In the genomic region with DNA sequence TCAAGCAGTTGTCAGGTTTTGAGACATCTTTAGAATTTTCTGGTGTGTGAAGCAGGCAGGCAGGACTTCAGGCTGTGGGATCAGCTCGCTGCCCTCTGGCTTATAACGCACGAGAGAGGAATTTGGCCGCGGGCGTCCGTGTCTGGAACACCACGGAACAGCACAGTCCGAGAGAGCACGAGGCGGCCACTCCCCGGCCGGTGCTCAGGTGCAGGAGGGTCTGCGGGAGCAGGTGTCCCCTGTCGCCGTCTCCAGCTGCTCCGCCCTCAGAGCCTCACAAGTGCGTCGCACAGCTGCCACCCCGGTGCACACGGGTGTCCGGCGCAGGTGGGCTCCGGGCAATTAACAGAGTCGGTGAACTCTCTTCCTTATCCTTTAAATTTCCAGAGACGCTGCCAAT, we compare ENCODE assay signal across 8 mouse cellular contexts. TPM values are rescaled to one million over a fixed set of nuclear protein-coding genes. Genes with fewer than 3 reads are reported as not detected.
DNase-seq lines count a peak whose midpoint lies in the region; ATAC-seq and TF ChIP-seq lines count a peak whose summit lies in the region.

No protein-coding gene starts in this region.

- peak overlapping the region; percentile 63 for H3K4me3 ChIP-seq in heart, adult 2 months
- peak overlapping the region; percentile 51 for H3K4me3 ChIP-seq in brown adipose tissue, adult 24 weeks (ENCODE audit: insufficient read depth, low read depth, low read length)
- H3K4me3 ChIP-seq in hindbrain, embryonic 12.5 days, result peak overlapping the region; percentile 64
- H3K4me3 ChIP-seq in midbrain, embryonic 16.5 days (ENCODE audit: low read depth, low read length), result peak overlapping the region; percentile 63

- TF ChIP-seq CTCF in heart, adult 2 months (IDR thresholded peaks at IDR 0.05), result no peak

- H3K27ac ChIP-seq in heart, adult 2 months, result peak overlapping the region; percentile 89
- H3K27ac ChIP-seq in brown adipose tissue, adult 24 weeks (replicated peaks; ENCODE audit: low read depth, low read length), result no peak overlapping the region
- H3K27ac ChIP-seq in hindbrain, embryonic 12.5 days, result no peak overlapping the region
- no peak overlapping the region for H3K27ac ChIP-seq in midbrain, embryonic 16.5 days (ENCODE audit: low read length)

- DNase-seq in heart, adult 2 months, result peak; percentile 34 to 39
- DNase-seq in heart, postnatal 25 days (ENCODE audit: low spot score), result no peak
- DNase-seq in ovary, postnatal 10 days (ENCODE audit: low spot score), result no peak
- no peak for DNase-seq in right cerebral cortex, postnatal 14 days
- no peak for DNase-seq in gastrocnemius, postnatal 25 days

- no peaks in the 10 kb centered on the region for H3K4me1 ChIP-seq in heart, adult 2 months (ENCODE audit: control insufficient read depth, insufficient read depth, low read length)
- H3K4me1 ChIP-seq in brown adipose tissue, adult 24 weeks (ENCODE audit: control insufficient read depth, insufficient read depth, insufficient read length, low read length), result peaks cover 5% of the 10 kb centered on the region; the same call in 1 of the 2 replicates
- peaks cover 18% of the 10 kb centered on the region for H3K4me1 ChIP-seq in hindbrain, embryonic 12.5 days
- H3K4me1 ChIP-seq in midbrain, embryonic 16.5 days (ENCODE audit: control insufficient read depth, insufficient read depth, low read length), result peaks cover 7% of the 10 kb centered on the region; the same call in 1 of the 2 replicates

- no peaks in the 10 kb centered on the region for H3K79me2 ChIP-seq in heart, adult 2 months (replicated peaks; ENCODE audit: control insufficient read depth, insufficient read depth, low read length)

- H3K4me2 ChIP-seq in hindbrain, embryonic 12.5 days (replicated peaks), result peak overlapping the region; percentile 100
- H3K4me2 ChIP-seq in midbrain, embryonic 16.5 days (ENCODE audit: low read length), result peak overlapping the region; percentile 95

- WGBS in heart, adult 2 months, result 1% methylated on average over 26 of the region's 26 CpGs
- under 1% methylated on average over 26 of the region's 26 CpGs for WGBS in hindbrain, embryonic 12.5 days
- 1% methylated on average over 26 of the region's 26 CpGs for WGBS in midbrain, embryonic 16.5 days

- TF ChIP-seq EP300 in heart, adult 2 months (IDR thresholded peaks at IDR 0.05; ENCODE audit: insufficient read depth, low read depth, low read length), result no peak

- 0 out of 2 replicates have a peak, but pooled peaks have one; percentile 3 for TF ChIP-seq POLR2A in heart, adult 2 months (IDR thresholded peaks at IDR 0.05; ENCODE audit: insufficient read depth, low read depth, low read length)

- no peaks in the 10 kb centered on the region for H3K36me3 ChIP-seq in heart, adult 2 months (ENCODE audit: control insufficient read depth, insufficient read depth, low read length)
- H3K36me3 ChIP-seq in hindbrain, embryonic 12.5 days, result no peaks in the 10 kb centered on the region
- H3K36me3 ChIP-seq in midbrain, embryonic 16.5 days (ENCODE audit: control insufficient read depth, insufficient read depth, low read length), result no peaks in the 10 kb centered on the region

- 0 out of 2 replicates have a peak, but pooled peaks have one; percentile 36 for ATAC-seq in hindbrain, embryonic 12.5 days (ENCODE audit: low FRiP score)
- peak; percentile 36; the same call in 1 of the 2 replicates for ATAC-seq in midbrain, embryonic 16.5 days

- no peaks in the 10 kb centered on the region for H3K9me3 ChIP-seq in hindbrain, embryonic 12.5 days (replicated peaks)
- no peaks in the 10 kb centered on the region for H3K9me3 ChIP-seq in midbrain, embryonic 16.5 days (replicated peaks; ENCODE audit: control insufficient read depth, low read length, poor library complexity, severe bottlenecking)

- H3K9ac ChIP-seq in heart, adult 2 months (ENCODE audit: low read depth, low read length), result peak overlapping the region; percentile 93
- peak overlapping the region; percentile 71; the same call in 1 of the 2 replicates for H3K9ac ChIP-seq in hindbrain, embryonic 12.5 days
- no peak overlapping the region; the same call in 1 of the 2 replicates for H3K9ac ChIP-seq in midbrain, embryonic 16.5 days (ENCODE audit: low read depth, low read length)

- no peaks in the 10 kb centered on the region; the same call in 1 of the 2 replicates for H3K27me3 ChIP-seq in heart, adult 2 months (ENCODE audit: control insufficient read depth, insufficient read depth, low read length)
- H3K27me3 ChIP-seq in hindbrain, embryonic 12.5 days, result peaks cover 55% of the 10 kb centered on the region
- H3K27me3 ChIP-seq in midbrain, embryonic 16.5 days (ENCODE audit: control insufficient read depth, insufficient read depth, low read depth, low read length), result peaks cover 38% of the 10 kb centered on the region

- intact Hi-C loops in heart, adult 2 months (cut with DNase I), result loop anchor here (2.0 to 10.0 kb wide), 3 partner anchors 21 to 79 kb away; no protein-coding TSS in a partner anchor
- intact Hi-C loops in heart, postnatal 25 days (cut with DNase I), result no loop called here

RNA-seq across cellular contexts. Expression of a gene that starts 0.9 kb away (rescaled TPM):
- total RNA-seq in heart, adult 2 months (2021), result 100 to 1,000 TPM; 194 to 231 TPM
- 143 and 161 TPM in 2 replicates for polyA plus RNA-seq in heart, adult 2 months (2012; rRNA removed)
- total RNA-seq in heart, postnatal 25 days (2021), result 100 to 1,000 TPM; 203 to 227 TPM
- polyA plus RNA-seq in brown adipose tissue, adult 24 weeks (2012; ENCODE audit: insufficient read depth, insufficient read length, missing spikeins), result 0.71 and 1.5 TPM in 2 replicates
- polyA plus RNA-seq in hindbrain, embryonic 12.5 days (2016; fragmentation: Nextera tagmentation; extraction: Ambion mirVana), result 1.5 and 1.9 TPM in 2 replicates
- 0.75 and 0.89 TPM in 2 replicates for polyA plus RNA-seq in midbrain, embryonic 16.5 days (2015; fragmentation: Nextera tagmentation; extraction: Ambion mirVana)
- total RNA-seq in gastrocnemius, postnatal 25 days (2021), result 10 to 100 TPM; 51.0 to 79.9 TPM

Comparison
In these comparisons a context has a peak if more than half of its experiments do, and no peak if none do; other contexts are left out.
1. DNase-seq: peak in heart, adult 2 months (2 of 2); none in heart, postnatal 25 days (single experiment), ovary, postnatal 10 days (single experiment), right cerebral cortex, postnatal 14 days (single experiment) and gastrocnemius, postnatal 25 days (single experiment).
2. RNA of a gene that starts 0.9 kb away (polyA plus RNA-seq): 143 to 161 TPM in heart, adult 2 months; 1.5 to 1.9 TPM in hindbrain, embryonic 12.5 days, 0.75 to 0.89 TPM in midbrain, embryonic 16.5 days and 0.71 to 1.5 TPM in brown adipose tissue, adult 24 weeks; every median in the first group is over 10 times any median in the second.
3. Peak in every context shown above with its lines, with median percentiles within 50 percentile points of each other: H3K4me3 ChIP-seq.